Mouse (Mus musculus): Measurements from ENCODE around the gene Mrc1.
"Not testable (repeated sequence)": the region's sequence is repeated elsewhere in the genome, so short reads cannot be mapped to it uniquely, and the experiment has no call there.

The Mrc1 gene

DNA sequence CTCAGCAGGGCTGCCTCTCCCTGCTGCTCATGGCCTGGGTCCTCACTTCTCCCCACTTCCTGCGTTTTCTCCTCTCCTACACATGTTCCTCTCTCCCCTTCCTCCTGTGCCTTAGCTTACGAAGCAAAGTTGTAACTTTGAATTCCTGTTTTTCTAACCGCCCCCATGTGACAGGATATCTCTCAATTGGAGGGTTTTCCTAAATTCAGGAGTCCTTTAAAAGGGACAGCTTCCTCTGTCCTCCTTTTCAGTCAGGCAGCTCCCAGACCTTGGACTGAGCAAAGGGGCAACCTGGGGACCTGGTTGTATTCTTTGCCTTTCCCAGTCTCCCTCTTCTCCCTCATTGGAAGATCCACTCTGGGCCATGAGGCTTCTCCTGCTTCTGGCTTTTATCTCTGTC, at the start of gene Mrc1:
Gene Mrc1, plus strand, starts transcription at position 244 of the 400 bp plus-strand sequence.
- no peak for DNase-seq (ENCODE audit: low read depth)

DNA sequence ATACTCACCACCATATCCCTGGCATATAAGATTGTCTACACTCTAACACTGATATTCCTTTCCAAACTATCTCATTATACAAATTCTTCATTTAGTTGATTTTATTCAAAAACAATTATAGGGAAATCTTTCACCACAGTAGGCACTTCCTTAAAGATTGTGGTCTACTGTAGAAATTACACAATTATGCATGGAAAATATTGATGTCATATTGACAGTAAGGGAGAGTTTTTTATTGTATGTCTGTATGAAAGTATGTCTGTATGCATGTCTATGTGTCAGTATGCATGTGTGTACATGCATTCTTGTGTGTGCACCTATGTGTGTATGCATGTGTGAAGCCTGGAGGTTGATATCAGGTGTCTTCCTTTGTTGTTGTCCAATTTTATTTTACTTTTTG, 44.8 kb upstream of the Mrc1 start:
- DNase-seq (ENCODE audit: low read depth), result no peak

DNA sequence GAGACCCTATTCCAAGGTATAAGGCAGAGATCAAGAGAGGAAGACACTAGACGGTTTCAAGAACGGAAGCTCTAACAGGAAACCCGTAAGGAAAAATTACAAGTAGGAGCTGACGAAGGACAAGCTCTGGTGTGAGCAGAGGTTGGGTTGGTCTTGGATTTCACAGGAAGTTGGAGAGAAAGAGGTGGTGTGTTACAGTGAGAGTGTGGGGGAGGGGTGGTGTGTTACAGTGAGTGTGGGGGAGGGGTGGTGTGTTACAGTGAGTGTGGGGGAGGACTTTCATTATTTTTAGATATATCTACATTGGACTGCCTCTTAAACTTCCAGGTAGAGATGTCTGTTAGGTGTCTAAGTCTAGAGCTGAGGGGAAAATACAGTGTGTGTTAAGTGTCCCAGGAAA, 38.5 kb upstream of the Mrc1 start:
- DNase-seq (ENCODE audit: low read depth), result no peak

DNA sequence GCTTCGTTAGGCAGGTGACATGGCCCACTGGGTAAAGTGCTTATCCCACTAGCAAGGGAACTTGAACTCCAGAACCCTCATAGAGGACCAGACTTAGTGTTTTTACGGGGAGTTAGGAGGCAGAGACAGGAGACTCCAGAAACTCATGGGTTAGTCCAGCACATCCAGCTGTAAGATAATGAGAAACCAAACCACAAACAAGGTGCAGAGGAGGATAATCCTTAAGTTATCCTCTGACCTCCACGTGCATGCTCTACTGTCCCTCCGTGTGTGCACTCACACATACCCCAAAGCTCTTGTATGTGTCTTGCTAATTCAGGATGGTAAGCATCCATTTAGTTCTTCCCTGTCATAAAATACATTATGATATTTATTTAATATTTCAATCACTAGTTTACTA, 37.6 kb upstream of the Mrc1 start:
- DNase-seq (ENCODE audit: low read depth), result no peak

DNA sequence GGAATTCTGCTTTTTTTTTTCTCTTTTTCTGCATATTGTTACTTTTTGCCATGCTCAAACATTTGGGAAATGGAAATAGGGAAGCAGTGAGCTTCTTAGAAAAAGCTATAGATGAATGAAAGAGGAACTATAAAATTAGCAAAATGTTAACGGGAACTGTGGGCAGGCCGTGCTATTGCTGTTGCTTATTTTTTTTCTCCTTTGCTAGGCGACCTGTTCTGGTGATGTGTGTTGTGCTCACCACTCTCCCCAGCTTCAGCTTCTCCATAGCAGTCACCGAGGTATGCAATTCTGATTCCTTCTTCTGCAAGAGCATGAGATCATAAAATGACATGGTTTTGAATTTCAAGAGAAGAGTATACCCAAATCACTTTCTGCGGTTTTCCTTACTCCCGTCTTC, 37.1 kb upstream of the Mrc1 start:
- no peak for DNase-seq (ENCODE audit: low read depth)

DNA sequence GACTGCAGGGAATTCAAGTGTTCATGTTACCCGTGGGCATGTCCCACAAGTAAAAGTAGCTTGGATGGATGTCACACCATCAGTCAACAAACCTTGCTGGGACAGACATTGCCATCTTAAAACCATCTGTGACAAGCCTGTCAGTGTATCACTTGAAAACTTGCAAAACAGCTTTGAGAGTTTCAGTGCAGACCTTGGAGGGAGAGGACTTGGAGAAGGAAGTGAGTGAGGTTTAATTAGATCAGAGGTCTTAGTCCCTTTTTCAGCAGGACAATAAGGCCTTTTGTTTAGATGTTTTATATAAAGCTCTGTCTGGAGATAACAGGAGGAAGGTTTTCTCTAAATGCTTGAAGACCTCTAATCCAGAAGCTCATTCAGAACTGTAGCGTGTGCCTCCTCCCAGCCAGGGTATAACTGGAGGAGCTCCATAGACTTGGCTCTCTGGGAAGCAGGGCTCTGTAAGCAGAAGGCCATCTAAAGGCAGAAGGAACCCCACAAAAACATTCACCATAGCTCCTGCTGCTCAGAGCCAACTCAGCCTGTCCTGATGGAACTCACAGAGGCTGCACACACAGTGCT, 30.8 kb upstream of the Mrc1 start:
- not testable (repeated sequence) for DNase-seq (ENCODE audit: low read depth)

DNA sequence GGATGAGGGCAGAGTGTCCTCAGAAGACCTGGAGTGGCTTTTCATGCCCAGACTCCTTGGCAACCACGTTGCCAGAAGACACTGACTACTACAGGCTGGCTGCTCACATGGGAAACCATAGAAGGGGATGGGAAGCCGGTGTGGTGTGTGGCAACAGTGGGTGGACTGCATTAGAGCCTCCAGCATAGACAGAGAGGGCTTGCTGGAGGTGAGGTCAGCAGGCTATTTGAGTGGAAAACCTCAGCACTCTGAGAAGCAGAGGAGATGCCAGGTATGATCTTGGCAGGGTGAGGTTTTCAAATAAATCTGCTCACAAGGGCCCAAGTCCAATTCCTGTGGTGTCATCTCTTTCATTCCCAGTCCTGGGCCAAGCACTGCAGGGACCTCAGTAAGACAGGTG, 29.6 kb upstream of the Mrc1 start:
- no peak for DNase-seq (ENCODE audit: low read depth)

DNA sequence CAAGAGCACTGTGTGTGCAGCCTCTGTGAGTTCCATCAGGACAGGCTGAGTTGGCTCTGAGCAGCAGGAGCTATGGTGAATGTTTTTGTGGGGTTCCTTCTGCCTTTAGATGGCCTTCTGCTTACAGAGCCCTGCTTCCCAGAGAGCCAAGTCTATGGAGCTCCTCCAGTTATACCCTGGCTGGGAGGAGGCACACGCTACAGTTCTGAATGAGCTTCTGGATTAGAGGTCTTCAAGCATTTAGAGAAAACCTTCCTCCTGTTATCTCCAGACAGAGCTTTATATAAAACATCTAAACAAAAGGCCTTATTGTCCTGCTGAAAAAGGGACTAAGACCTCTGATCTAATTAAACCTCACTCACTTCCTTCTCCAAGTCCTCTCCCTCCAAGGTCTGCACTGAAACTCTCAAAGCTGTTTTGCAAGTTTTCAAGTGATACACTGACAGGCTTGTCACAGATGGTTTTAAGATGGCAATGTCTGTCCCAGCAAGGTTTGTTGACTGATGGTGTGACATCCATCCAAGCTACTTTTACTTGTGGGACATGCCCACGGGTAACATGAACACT, 28.2 kb upstream of the Mrc1 start:
- DNase-seq (ENCODE audit: low read depth), result not testable (repeated sequence)

DNA sequence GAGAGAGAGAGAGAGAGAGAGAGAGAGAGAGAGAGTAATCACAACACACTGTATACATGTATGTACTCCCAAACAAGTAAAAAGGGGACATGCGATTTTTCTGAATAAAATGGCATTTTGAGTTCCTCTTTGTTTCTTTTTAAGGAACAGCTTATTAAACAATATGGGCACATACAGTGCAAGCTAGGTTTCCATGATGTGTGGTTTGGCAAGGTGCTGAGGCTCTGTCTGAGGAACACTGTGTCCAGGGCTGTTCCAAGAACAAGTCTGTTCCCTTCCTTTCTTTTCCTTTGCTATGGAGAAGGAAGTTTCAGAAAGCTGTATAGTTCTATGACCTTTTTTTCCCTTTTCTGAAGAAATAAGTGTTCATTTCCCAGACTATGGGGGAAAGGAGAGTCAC, 24.9 kb upstream of the Mrc1 start:
- no peak for DNase-seq (ENCODE audit: low read depth)

DNA sequence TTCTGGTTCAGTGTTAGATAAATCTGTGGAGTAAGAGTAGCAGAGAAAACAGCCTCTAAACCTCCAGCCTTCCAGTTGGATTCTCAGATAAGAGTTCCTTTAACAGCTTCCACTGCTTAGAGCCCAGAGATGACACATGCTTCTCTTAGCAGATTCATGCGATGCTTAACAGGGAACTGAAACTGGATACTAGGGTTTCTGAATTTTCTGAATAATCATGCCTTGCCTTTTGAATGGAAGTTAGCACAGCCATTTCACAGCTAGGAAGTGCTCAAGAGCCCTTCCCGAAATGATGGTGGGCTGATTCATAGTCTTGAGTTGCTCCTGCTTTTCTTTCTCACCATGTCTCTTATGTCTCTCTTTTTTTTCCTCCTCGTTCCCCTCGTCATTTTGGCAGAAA, 22.4 kb upstream of the Mrc1 start:
- DNase-seq (ENCODE audit: low read depth), result no peak

DNA sequence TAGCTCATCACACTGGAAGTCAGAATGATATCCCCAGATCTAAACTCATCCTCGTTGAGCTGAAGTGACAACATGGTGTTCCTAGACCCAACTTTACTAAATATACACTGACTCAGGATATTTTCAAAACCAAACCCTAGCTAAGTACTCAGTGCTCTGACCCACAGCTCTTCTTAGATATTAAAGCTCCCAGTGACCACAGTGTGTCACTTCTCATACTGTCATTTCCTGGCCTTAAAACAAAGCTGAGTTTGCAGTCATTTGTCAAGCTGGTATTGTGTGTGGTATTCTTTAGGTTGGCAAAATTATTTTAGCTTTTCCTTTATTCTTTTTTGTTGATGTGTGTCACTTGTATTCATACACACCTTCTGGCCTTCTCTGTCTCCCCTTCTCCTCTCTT, 18.5 kb upstream of the Mrc1 start:
- DNase-seq (ENCODE audit: low read depth), result no peak

DNA sequence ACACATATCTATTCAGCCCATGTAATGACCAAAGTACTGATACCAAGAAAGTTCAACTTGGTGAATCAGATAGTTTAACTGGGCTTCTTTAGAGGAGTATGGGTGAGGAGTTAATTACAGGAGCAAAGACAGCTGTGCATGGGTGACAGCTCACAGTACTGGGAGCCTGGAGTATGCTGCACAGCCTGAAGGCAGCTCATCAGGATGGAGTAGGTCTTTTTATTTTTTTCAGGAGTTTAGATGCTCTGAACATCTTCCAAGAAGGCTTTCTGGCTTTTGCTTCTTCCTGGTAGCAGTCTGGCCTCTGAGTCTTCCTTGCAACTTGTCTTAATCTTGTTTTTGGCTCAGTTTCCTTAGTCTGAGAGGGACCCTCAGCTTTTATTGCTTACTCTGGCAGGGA, 17.6 kb upstream of the Mrc1 start:
- DNase-seq (ENCODE audit: low read depth), result no peak

DNA sequence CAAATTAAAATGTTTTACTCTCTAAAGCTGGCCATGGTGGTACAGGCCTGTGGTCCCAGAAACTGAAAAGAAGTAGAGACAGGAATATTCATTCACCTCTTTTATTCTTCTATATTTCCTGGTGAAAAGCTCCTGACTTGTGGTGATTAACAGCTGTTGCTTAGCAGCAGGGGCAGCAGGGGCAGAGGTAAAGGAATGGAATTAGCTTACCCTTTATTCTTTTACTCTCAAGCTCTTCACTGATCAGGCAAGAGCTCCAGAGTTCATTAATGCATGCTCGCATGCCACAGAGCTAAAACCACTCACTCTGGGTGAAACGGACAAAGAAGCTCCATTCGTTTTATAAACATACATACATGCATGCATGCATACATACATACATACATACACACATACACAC, 14.4 kb upstream of the Mrc1 start:
- DNase-seq (ENCODE audit: low read depth), result no peak

DNA sequence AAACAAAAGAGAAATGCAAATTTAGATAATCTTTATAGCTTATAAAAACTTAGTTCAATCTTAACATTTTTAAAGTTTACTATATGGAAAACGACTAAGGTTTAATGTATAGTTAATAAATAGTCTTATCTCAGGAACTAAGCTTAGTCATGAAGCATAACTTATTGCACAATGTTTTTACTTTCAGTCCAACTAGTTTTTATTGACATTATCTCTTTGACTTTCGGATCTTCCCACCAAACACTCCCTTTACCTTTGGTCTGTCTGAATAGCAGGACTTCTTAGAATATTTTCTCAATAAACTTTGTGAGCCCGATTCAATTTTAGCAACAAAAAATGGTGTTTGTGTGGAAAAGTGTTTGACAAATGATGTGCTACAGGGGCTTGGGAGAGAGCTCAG, 12.5 kb upstream of the Mrc1 start:
- DNase-seq (ENCODE audit: low read depth), result no peak

DNA sequence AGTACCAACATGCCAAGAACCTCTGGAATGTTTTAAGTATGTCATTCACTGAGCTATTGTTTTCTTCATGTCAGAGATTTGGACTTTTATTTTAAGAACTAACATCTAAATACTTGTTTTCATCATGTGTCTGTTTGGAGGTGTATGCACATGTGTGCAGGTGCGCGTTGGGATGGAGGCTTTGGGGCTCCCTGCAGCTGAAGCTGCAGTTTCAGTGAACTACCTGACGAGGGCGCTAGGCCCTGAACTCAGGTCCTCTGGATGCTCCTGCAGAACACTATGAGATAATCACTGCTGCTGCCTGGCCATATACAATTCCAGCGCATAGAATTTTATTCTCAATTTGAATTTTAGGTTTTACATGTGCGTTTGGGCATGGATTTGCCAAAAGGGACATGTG, 11.1 kb upstream of the Mrc1 start:
- no peak for DNase-seq (ENCODE audit: low read depth)

DNA sequence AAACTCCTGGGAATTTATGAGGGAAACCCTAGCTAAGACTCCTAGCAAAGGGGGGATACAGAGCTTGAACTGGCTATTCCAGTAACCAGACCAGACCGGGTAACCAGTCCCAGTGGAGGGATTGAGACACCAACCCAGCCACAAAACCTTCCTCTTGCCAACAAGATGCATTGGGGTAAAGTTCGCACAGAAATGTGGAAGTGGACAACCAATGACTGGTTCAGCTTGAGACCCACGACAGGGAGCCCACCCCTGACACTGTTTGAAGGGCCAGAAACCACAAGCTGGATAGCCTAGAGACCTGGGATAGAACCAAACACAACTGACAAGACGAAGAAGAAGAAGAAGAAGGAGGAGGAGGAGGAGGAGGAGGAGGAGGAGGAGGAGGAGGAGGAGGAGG, 4.8 kb upstream of the Mrc1 start:
- DNase-seq (ENCODE audit: low read depth), result no peak

DNA sequence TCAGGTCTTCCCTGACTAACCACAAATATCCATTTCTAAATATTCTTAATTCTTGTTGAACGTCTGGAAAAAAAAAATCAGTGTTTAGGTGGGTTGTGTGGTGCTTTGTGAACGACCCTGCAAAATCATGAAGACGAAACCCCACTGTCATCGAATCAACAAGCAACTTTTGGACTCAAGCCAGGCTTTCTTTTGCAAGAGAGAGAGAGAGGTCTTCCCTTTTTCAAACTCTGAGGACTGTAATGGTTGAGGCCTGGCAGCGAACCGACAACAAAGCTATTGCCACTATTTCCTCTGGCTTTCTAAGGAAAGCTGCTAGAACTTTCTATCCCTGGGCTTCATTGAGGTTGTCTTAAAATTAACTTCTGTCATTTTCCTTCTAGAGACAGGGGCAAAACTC, 697 bp upstream of the Mrc1 start:
- DNase-seq (ENCODE audit: low read depth), result no peak

DNA sequence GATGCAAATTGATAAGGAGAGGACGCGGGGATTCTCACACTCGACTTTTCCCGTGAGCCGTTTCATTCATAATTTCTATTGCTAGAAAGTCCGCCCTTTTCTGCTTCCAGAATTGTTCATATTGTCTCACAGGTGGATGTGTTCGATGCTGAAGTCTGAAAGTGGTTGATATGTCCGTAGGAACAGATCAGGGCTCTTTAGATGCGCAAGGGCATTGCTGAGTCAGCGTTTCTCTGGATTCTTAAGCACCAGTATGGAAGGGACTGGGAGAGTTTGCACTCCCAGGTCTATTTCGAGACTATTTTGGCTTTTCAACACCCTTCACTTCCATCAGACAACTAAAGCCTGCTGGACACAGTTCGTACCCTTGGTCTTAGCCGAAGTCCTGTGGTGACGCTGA, 787 bp downstream of the Mrc1 start:
- no peak for DNase-seq (ENCODE audit: low read depth)

DNA sequence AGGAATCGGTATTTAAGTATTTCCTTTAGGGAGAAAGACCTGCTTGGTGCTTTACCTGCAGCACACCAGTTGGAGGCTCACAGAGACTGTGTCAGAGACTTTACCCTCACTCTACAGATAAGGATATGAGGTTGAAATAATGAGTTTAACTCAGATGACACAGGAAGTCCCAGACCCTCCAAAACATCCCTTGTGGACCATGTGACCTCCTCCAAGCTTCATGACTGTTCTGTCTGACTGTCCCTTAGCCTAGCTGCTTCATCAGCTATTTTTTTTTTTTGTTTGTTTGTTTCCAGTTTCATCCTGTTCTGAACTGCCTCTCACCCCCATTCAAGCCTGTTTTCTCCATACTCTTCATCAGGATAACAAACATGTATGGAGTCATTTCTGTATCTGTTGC, 3.7 kb downstream of the Mrc1 start:
- no peak for DNase-seq (ENCODE audit: low read depth)

DNA sequence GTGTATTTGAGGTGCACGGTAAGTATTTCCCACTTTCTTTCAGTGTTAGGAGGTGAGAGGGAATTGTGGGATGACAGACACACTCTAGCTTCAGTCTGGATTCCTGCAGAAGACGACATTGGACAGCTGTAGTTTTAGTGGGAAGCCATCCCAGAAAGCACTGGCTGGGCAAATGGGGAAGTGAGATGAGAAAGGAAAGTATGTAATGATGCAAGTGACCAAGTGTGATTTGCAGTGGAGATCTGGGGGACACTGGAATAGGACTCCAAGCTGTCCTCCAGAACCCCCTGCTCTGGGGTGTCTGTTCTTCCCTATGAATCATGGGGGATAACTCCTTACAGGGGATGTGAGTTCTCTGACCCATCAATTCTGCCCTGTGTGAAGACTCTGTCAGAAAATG, 4.8 kb downstream of the Mrc1 start:
- DNase-seq (ENCODE audit: low read depth), result no peak

DNA sequence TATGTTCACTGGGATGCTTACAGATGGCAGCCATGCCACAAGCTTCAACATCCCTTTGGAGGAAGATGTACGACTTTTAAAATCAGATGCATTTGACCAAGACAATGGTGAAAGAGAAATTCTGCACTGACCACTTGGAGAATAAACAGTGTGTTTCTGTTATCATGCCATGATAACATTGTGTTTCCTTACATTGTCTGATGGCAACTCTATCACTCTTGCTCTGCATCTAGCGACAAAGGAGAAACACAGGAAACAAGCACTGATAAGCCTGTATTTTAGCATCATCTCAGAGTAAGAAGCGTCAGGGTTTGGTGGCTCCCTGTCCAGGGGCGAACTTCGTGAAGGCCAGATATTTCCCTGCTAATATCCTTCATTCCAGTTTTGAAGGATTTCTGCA, 6.1 kb downstream of the Mrc1 start:
- no peak for DNase-seq (ENCODE audit: low read depth)

DNA sequence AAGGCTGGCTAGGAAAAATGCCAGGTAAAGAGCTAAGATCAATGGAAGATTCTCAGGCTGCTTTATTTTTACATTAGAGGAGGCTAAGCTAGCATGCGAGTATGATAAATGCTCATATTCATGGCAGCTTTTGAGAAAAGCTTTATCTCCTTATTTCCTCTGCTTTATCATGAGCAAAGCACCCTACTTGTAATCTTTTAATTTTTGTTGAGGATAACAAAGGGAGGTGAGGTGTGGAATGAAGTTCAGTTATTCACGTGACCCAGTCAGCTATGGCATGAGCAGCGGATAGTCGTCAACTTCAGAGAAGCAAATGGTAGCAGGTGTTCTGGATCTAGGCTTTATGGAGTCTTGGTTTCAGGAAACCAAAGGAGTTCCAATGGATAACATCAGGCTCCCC, 7.7 kb downstream of the Mrc1 start:
- DNase-seq (ENCODE audit: low read depth), result no peak

DNA sequence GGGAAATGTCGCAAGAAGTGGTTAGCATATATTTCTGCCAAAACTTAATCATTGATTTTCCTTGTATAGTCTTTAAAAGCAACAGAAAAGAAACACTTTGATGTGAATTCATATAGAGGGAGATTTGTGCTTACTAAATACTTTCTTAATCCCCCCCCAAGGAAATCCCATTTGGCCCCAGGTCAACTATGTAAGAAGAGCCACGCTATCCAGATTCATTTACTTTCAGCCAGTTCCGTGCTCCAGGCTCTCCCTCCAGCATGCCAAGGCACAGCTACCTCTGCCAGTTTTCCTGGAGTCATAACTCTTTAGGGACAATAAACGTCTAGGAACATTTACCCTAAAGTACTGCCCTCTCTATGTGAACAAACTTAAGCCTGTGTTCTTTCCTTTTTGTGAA, 8.5 kb downstream of the Mrc1 start:
- no peak for DNase-seq (ENCODE audit: low read depth)

DNA sequence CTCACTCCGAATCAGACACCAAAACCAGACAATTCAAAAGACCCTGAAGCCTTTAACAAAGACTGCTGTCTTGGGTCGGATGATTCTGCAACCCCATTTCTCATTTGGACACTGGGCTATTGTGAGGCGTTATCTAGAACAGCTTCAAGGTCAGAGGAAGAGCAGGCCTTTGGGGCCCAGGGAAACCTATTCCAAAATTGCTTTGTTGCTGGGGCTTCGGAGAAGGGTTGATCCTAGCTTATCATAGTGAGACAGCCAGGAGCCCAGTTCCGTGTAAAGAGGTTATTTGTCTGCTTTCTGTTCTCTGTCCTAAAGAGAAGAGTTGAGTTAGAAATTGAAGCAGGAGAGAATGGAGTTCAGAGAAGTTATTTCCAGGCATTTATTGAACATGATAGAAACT, 10.0 kb downstream of the Mrc1 start:
- no peak for DNase-seq (ENCODE audit: low read depth)

DNA sequence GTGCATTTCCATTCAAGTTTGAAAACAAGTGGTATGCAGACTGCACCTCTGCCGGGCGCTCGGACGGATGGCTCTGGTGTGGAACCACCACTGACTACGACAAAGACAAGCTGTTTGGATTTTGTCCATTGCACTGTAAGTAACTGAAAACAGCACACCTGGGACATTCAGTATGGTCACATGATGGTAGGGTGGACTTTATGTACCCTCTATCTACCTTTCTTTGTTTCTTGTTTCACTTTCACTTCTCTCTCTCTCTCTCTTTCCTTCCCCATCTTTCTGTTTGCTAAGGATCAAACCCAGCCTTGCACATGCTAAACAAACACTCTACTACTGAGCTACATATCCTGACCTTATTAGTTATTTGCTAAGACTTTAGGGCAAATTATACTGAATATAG, 15.0 kb downstream of the Mrc1 start:
- DNase-seq (ENCODE audit: low read depth), result no peak

Data from fibroblast of lung, adult 2 months (primary cell).